Mouse (Mus musculus) induced T-regulatory cell, adult 2 months (primary cell): ENCODE measurements around the gene Rhcg.
A peak's percentile ranks its signal among the peaks of the same experiment; 100 is the strongest.

ENCODE experiments used
- DNase-seq: peaks from one replicate; pipeline ENCODE4 v3.0.0-alpha.2; 2012; ENCODE audit warnings: low read depth

Rhcg gene

DNA sequence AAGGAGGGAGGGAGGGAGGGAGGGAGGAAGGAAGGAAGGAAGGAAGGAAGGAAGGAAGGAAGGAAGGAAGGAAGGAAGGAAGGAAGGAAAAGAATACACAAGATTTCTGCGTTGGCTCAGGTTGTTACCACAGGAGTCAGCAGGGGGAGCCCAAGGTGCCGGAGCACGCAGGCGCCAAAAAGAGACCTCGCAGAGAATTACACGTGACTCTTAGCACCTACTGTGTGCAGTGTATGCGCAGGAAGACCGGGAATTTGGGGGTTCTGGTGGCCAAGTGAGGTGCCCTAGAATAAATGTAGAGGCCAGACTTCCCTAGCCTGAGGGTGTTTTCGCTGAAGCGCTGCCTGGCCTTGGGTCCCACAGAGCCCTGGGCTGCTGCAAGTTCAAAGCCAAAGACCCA is 64.8 kb downstream of the Rhcg start:
- no peak for DNase-seq

DNA sequence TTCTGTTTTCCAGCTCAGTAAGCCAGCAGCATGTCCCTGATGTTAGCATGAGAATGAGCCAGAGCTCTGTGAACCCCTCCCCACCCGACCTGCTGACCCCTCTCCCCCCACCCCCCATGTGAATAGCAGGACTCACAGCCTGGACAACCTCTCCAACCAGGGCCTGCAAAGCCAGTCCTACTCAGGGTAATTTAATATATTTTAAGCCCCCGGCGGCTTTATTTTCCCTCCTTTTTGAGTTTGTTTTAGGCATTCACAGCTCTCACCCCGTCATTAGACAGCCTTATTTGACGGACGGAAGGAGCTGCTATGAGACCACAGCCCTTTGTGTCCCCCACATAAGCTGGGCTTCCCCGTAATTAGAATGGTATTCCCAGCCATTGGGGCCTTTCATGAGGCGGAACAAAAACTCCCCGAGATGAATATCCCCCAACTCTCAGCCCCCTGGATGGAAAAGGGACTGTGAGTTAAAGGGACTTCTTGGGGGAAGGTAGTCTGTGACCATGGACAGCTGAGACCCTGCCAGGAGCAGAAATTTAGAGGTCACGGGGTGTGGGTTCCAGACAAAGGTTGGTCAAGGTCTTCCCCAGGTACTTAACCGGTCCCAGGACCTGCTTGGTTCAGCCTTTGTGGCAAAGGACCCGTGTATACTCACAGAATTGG is 68.4 kb downstream of the Rhcg start:
- no peak for DNase-seq

DNA sequence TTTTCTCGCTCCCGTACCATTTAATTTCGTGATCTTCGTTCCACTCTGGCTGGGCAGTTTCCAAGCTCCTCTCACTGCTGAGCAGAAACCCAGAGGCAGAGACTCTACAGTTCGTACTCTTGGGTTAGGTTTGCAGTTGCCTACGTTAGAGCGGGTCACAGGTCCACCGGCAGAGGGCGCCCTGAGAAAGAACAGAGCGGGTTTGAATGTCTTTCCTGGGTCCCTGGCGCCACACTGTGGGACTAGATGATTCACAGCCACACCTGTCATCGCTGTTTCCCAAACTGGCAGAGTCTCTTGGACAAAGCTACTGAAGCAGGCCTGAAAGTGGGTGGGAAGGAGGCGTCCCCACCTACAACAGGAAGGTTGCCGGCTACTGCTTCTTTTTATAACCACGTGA is 70.4 kb downstream of the Rhcg start:
- DNase-seq = peak; percentile 75

DNA sequence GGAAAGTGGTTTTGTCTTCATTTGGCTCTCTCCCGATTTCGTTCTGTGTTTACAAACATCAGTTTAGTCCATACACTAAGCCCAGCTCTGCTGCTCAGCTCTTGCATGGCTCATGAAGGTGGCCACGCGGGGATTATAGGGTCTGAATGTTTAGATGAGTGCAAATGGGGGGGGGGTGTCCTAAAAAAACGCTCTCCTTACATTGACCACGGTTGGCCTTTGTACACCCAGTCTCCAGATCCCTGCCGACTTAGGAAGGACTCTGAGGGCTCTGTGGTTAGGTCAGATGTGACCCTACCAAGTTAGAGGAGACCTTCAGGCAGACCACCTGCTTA is 72.4 kb downstream of the Rhcg start:
- no peak for DNase-seq

DNA sequence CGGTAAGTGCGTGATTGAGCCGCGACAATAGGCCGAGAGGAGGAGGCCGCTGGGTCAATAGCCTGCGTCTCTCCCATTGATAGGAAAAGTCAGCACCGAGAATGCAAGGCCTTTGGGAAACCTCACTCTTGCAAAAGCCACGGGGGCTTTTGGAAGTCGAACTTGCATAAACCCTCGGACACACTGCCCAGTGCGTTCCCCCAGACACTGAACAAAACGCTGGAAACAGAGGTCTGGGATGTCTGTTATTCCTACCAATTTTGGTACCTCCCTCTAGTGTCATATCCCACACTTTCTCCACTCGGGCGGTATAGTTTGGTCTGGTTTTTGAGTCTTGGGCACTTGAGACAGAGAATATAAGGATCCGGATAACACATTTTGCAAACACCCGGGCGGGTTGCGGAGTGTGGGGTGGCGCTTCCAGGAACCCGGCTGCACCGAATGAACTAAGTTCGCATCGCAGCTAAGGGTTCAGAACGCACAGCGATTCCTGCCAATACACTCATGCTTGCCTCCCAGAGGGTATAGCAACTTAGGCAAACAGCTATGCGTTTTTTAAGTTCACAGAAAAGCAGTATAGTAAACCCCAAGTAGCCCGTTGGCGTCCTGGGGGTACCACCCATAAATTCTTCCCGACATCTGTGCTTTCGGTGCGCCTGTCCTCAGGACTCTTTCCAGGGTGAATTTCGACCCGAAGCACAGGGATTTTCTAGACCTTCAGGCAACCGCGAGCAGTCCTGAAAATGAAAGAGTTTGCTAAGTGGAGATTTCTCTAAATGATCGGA is 73.0 kb downstream of the Rhcg start:
- no peak for DNase-seq
